Mouse (Mus musculus): ENCODE measurements around the gene Sult5a1. TPM values are rescaled to one million over a fixed set of nuclear protein-coding genes. Genes with fewer than 3 reads are reported as not detected.
"Not testable (repeated sequence)": the region's sequence is repeated elsewhere in the genome, so short reads cannot be mapped to it uniquely, and the experiment has no call there.

Gene Sult5a1
- total RNA-seq, 2 experiments from 2014 or later, result not detected

DNA sequence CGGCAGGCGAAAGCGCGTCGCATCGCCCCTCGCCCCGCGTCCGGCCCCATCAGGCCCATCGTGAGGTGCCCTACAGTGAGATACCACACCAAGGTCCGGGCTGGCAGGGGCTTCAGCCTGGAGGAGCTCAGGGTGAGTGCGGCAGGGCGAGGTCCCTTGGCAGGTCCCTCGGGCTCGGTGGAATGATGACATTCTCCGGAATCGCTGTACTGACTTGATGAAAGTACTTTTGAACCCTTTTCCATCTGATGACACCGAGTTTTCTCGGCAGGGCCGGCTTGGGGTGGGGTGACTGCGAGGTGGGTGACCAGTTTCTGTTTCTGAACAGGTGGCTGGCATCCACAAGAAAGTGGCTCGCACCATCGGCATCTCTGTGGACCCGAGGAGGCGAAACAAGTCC is 55.3 kb downstream of the Sult5a1 start:
- intact Hi-C loops (cut with DNase I); DNase-seq: not testable (repeated sequence)

DNA sequence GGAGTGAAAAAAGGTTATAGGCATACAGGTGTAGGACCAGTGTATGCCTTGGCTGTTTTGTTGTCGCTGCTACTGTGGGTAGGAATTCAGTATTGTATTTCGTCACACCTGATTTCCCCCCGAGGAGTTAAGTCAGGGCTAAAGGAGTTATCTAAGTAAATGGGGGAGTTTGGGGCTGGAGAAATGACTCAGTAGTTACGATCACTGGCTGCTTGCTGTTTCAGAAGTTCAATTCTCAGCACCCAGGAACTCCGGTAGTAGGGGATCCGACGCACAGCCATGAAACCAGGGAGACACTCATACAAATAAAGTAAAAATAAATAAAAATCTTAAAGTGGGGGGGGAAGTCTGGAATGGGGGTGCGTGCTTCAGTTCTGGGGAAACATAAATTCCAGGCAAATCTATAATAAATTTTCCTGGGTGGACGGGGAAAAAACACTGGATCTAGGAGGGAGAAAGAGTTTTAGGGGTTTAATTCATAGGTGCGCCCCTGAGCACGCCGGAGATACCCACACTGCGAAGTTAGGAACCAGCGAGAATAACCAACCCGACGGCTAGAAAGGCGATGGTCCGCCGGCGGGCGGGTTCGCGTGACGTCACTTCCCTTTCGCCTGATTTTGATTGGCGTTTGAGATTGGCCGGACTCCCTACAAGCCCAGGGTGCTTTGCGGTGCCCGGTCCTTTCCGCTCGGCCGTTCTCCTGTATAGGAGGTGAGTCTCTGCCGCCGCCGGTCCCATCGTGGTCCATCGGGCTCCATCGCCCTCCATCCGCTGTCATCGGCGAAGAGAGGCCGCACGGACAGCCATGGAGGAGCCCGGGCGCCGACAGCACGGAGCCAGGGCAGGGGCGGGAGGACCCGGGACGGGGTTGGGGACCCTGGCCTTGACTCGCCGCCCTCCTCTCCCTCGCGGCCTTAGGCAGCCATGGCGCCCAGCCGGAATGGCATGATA is 56.1 kb downstream of the Sult5a1 start, which contains the start of gene Rpl13:
Gene Rpl13, plus strand, starts transcription at position 616 of the 951 bp plus-strand sequence.
- peak; percentile 98 for DNase-seq
- intact Hi-C loops (cut with DNase I), result no loop called here

DNA sequence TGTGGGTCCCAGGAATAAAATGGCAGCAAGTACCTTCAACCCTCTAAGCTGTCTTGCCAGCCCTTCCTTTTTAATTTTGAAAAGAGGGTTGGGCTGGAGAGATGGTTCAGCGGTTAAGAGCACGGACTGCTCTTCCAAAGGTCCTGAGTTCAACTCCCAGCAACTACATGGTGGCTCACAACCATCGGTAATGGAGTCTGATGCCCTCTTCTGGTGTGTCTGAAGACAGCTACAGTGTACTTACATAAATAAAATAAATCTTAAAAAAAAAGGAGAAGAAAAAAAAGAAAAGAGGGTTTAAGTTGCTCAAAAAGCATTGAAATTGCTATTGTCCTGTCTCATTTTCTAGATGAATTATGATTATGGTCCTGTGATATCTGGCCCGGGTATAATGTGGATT is 56.9 kb downstream of the Sult5a1 start:
- DNase-seq, result no peak
- intact Hi-C loops (cut with DNase I), result no loop called here

DNA sequence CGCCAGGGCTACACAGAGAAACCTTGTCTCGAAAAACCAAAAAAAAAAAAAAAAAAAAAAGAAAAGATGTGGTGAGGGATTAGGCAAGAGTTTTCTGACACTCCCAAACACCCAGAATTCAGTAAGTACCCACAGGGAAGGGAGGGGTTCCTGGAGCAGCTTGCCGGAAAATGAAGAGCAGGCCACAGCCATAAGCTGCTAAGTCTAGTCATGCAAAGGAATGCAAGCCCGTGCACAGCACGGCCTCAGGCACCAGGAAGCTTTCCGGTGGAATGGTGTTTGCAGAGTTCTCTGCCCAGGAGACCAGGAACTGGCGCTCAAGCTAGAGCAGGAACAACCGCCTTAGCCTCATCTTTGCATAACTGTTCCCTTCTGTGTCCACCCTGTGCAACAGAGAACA is 57.8 kb downstream of the Sult5a1 start:
- DNase-seq, result no peak
- intact Hi-C loops (cut with DNase I), result no loop called here

DNA sequence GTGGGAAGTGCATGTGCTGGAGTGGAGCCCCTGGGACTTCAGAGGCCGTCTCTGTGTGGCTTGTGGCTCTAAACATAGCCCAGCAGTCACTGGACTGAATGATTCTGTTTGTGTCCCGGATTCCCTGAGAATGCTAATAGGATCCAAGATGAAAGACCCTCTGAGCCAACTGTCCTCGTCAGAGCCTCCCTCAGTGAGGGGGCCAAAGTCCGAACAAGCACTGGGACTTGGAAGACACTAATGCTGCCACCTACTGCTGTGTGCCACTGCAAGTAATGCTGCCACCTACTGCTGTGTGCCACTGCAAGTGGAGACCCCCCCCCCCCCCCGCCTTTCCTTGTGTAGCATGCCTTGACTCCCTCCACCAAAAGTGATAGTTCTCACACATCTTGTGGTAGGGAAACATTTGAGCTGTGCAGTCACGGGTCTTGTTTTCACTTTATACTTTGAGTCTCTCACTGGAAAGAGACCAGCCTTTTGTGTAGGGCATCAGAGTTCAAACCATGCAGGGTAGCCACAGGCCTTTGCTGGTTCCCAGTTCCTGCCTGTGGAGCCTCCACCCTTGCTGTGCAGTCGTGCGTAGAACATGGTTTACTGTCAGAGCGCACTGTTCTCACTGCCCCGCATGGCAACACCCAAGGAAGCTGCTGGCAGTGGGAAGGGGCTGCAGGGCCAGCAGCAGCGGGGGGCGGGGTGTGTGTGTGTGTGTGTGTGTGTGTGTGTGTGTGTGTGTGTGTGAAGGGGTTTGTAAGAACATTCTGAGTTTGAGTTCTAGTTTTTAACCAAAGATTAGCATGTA is 60.1 kb downstream of the Sult5a1 start:
- peak; percentile 41 for DNase-seq
- intact Hi-C loops (cut with DNase I), result no loop called here

DNA sequence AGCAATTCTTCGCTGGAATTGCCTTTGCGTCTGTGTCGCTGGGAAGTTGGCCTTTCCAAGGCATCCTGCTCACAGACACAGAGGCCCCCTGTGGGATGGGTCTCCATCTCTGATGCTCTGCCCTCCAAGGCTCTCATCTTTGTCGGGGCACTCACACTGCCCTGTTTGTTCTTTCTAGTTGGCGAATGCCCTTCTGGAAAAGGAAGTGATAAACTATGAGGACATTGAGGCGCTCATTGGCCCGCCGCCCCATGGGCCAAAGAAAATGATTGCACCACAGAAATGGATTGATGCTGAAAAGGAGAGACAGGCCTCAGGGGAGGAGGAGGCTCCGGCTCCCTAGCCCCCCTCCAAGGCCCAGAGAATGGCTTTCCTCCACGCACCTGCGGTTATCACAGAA is 60.9 kb downstream of the Sult5a1 start:
- intact Hi-C loops (cut with DNase I), result no loop called here

More for the DNA sequence above, 60.9 kb downstream of the Sult5a1 start:
- DNase-seq, result peak; percentile 25

Small RNA genes lying within 50 kb of the gene (microRNA-seq; reads per million reads assigned to microRNA genes)
- gene Mir7079 (2.4 reads per million), gene Mir7080 (44.6 reads per million, percentile 44 among the genes with 10 or more reads in this experiment)

Other genes with a start within 250 kb of the Sult5a1 start
- gene Ankrd11, start 116.0 kb downstream of the Sult5a1 start, total RNA-seq (2021), result 100 to 1,000 TPM; 138 to 143 TPM
- 10 to 100 TPM; 73.8 to 79.7 TPM for gene Spg7, start 95.4 kb downstream of the Sult5a1 start, total RNA-seq (2021)
- gene Rpl13, start 56.0 kb downstream of the Sult5a1 start, total RNA-seq (2021), result 100 to 1,000 TPM; 539 to 588 TPM
- gene Cpne7, start 40.9 kb downstream of the Sult5a1 start, total RNA-seq (2021), result 10 to 100 TPM; 39.2 to 59.4 TPM
- not detected for gene Dpep1, start 27.9 kb upstream of the Sult5a1 start, total RNA-seq (2021)
- 100 to 1,000 TPM; 103 to 129 TPM for gene Chmp1a, start 54.4 kb upstream of the Sult5a1 start, total RNA-seq (2021)
- 1 to 10 TPM; 7.3 to 8.9 TPM for gene Spata33, start 54.5 kb upstream of the Sult5a1 start, total RNA-seq (2021)
- 10 to 100 TPM; 84.6 to 91.6 TPM for gene Cdk10, start 66.5 kb upstream of the Sult5a1 start, total RNA-seq (2021)
- gene Spata2l, start 77.9 kb upstream of the Sult5a1 start, total RNA-seq (2021), result 10 to 100 TPM; 22.6 to 28.6 TPM
- 10 to 100 TPM; 32.0 to 34.1 TPM for gene Zfp276, start 95.9 kb upstream of the Sult5a1 start, total RNA-seq (2021)
- 10 to 100 TPM; 69.1 to 74.6 TPM for gene Vps9d1, start 96.0 kb upstream of the Sult5a1 start, total RNA-seq (2021)
- 10 to 100 TPM in 1 of 2 experiments, 1 to 10 TPM in 1; 9.1 to 10.7 TPM for gene Fanca, start 160.3 kb upstream of the Sult5a1 start, total RNA-seq (2021)
- 10 to 100 TPM; 25.4 to 27.0 TPM for gene Spire2, start 174.4 kb upstream of the Sult5a1 start, total RNA-seq (2021)
- gene Tcf25, start 215.4 kb upstream of the Sult5a1 start, total RNA-seq (2021), result 100 to 1,000 TPM; 334 to 346 TPM
- gene Mc1r, start 248.8 kb upstream of the Sult5a1 start, total RNA-seq (2021), result not detected

All from left cerebral cortex, postnatal 4 days (tissue).